Mouse (Mus musculus) lung, postnatal 0 days (tissue): ENCODE measurements around the gene Rgs16. TPM values are rescaled to one million over a fixed set of nuclear protein-coding genes. Genes with fewer than 3 reads are reported as not detected.

Source experiments
- ATAC-seq: fragments of 200-750 bp; cut with Nextera tagmentation; 2 replicates; pipeline ENCODE4 v1.8.0; 2017; ENCODE audit warnings: moderate library complexity
- DNase-seq: peaks from one replicate; pipeline ENCODE4 v3.0.0-alpha.2; 2016; ENCODE audit warnings: low spot score
- H3K27ac ChIP-seq: fragments of 300-500 bp; sonication (generic); 2 replicates; pipeline ENCODE4 v1.5.1; 2014; ENCODE audit warnings: antibody characterized with exemption, mild to moderate bottlenecking, low read length, mixed read lengths
- H3K27me3 ChIP-seq: fragments of 300-500 bp; sonication (generic); replicated peaks from 2 replicates; pipeline ENCODE4 v1.6.1; 2014; ENCODE audit warnings: low read length, mixed read lengths; ENCODE audit not compliant: insufficient read depth
- H3K36me3 ChIP-seq: fragments of 300-500 bp; sonication (generic); 2 replicates; pipeline ENCODE4 v1.6.1; 2014; ENCODE audit warnings: low read length, mixed read lengths; ENCODE audit not compliant: insufficient read depth
- H3K4me1 ChIP-seq: fragments of 300-500 bp; sonication (generic); 2 replicates; pipeline ENCODE4 v1.6.1; 2014; ENCODE audit warnings: antibody characterized with exemption, low read depth, low read length, mixed read lengths; ENCODE audit not compliant: insufficient read depth
- H3K4me2 ChIP-seq: fragments of 300-500 bp; sonication (generic); replicated peaks from 2 replicates; pipeline ENCODE4 v1.6.1; 2014; ENCODE audit warnings: low read depth, mild to moderate bottlenecking, low read length, moderate library complexity, mixed read lengths
- H3K4me3 ChIP-seq: fragments of 300-500 bp; sonication (generic); 2 replicates; pipeline ENCODE4 v1.5.1; 2014; ENCODE audit warnings: low read depth, low read length
- H3K9ac ChIP-seq: fragments of 300-500 bp; sonication (generic); replicated peaks from 2 replicates; pipeline ENCODE4 v1.6.1; 2014; ENCODE audit warnings: low read depth, mild to moderate bottlenecking
- H3K9me3 ChIP-seq: fragments of 300-500 bp; sonication (generic); 2 replicates; pipeline ENCODE4 v1.6.1; 2016; ENCODE audit warnings: low read length, mixed read lengths
- CTCF ChIP-seq: IDR thresholded peaks from 2 replicates; pipeline ENCODE4 v1.5.1; 2016; ENCODE audit warnings: antibody characterized with exemption, mild to moderate bottlenecking
- EP300 ChIP-seq: IDR thresholded peaks from 2 replicates; pipeline ENCODE4 v1.6.1; 2016; ENCODE audit warnings: antibody characterized with exemption, mild to moderate bottlenecking, control low read depth
- whole genome bisulfite sequencing: fragments of 180-500 bp; shearing (Covaris S2); extraction: QIAGEN DNeasy Blood & Tissue Kit; methylation state at CpG from one replicate; pipeline ENCODE4 v1.1.7; 2014; 5-methylcytosine and 5-hydroxymethylcytosine counted together
- polyA plus RNA-seq: library from polyadenylated mRNA; unstranded; fragments of >200 nt; fragmentation: Nextera tagmentation; extraction: Ambion mirVana; gene quantifications from 2 replicates; pipeline ENCODE4 v1.2.1, GENCODE M21; 2015

The Rgs16 gene
- polyA plus RNA-seq, 1 experiment from 2014 or later, result 3.8 TPM

DNA sequence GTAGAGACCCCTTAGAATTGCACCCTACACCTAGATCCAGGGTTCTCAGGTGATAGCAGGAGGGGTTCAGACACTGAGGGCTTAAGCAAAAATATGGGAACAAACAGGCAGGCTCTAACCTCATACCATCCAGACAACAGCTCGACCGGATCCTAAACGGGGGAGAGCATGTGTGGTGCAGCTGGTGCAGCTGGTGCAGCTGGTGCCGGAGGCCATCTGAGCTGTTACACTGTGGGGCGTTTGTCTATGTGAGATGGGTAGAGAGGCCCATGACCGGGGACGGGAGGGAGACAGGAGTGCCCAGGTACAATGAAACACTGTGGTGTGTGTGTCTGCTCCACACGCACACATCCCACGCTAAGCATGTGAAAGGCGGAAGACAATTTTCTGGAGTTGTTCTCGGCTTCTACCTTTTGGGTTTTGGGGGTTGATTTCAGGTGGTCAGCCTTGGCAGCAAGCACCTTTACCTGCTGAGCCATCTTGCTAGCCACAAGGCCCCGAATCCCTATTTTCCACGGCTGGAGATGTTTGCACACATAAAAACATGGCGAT, 6.0 kb downstream of the Rgs16 start:
- no peak overlapping the region for H3K4me3 ChIP-seq
- no peak overlapping the region for H3K9ac ChIP-seq
- H3K4me1 ChIP-seq, result peaks cover 10% of the 10 kb centered on the region; the same call in 1 of the 2 replicates
- no peak overlapping the region for H3K27ac ChIP-seq
- WGBS, result 80% methylated on average over 14 of the region's 14 CpGs
- no peaks in the 10 kb centered on the region for H3K36me3 ChIP-seq
- TF ChIP-seq CTCF, result no peak
- no peak overlapping the region for H3K4me2 ChIP-seq
- ATAC-seq (no peak), DNase-seq (no peak)
- no peaks in the 10 kb centered on the region for H3K9me3 ChIP-seq
- H3K27me3 ChIP-seq, result no peaks in the 10 kb centered on the region

DNA sequence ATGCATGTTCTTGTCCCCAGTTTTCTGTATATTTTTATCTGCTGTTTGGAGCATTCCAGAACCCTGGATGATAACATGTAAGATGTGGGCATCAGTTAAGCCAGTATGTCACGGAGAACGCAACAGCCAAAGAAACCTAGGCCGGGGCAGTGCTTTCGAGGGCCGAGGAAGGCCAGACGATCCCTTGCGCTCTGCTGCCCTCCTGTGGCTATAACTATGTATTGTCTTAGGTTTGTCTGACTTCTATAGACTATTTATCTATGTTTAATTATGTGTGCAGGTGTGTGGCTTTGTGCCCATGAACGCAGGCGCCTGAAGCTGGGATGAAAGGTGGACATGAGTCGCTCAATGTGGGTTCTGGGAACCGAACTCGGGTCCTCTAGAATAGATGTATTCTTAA, 6.6 kb downstream of the Rgs16 start:
- Histone ChIP-seq H3K36me3 (no peaks in the 10 kb centered on the region), H3K9me3 (no peaks in the 10 kb centered on the region), H3K4me3 (no peak overlapping the region), H3K4me1 (peaks cover 10% of the 10 kb centered on the region; the same call in 1 of the 2 replicates), H3K27ac (no peak overlapping the region), H3K9ac (no peak overlapping the region), H3K27me3 (no peaks in the 10 kb centered on the region), H3K4me2 (no peak overlapping the region)
- peak; percentile 92 for TF ChIP-seq CTCF
- 0 out of 2 replicates have a peak, but pooled peaks have one; percentile 9 for TF ChIP-seq EP300
- ATAC-seq, result no peak
- peak; percentile 87 for DNase-seq
- WGBS, result 4% methylated on average over 12 of the region's 12 CpGs

DNA sequence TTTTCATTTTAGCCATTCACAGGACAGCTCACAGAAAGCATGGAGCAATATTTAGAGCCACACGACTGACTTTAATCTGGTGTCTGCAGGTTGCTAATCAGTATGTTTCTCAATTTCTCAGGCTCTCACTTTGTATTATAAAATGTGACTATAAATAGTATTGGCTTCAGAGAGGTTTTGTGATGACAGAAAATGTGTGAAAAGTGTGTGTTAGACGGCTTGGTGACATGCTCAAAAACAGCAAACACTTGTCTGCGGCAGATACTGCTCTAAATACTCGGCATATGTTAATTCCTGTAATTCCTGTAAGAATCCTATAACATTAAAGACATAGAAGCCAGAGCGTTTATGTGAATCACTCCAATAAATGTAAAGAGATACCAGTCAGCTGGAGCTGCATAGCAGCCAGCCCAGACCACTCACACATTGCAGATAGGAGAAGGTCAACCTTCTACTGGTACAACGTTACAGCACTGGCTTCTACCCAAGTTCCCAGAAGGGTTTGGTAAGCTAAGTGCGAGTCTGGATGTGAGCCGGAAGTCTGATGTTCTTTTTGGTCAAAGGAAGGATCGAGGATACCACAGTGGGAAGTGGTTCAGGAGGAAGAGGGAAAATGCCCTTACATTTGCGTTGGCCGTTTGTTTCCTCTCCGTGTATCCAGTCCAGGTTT, 7.8 kb downstream of the Rgs16 start:
- H3K4me1 ChIP-seq, result peaks cover 10% of the 10 kb centered on the region; the same call in 1 of the 2 replicates
- ATAC-seq (peak; percentile 15; the same call in 1 of the 2 replicates), DNase-seq (peak; percentile 79)
- H3K36me3 ChIP-seq, result no peaks in the 10 kb centered on the region
- H3K4me2 ChIP-seq, result peak overlapping the region; percentile 65; the same call in 1 of the 2 replicates
- no peak overlapping the region for H3K9ac ChIP-seq
- 36% methylated on average over 12 of the region's 12 CpGs for WGBS
- H3K27me3 ChIP-seq, result no peaks in the 10 kb centered on the region
- H3K9me3 ChIP-seq, result no peaks in the 10 kb centered on the region
- TF ChIP-seq CTCF, result no peak
- no peak overlapping the region for H3K4me3 ChIP-seq
- H3K27ac ChIP-seq, result peak overlapping the region; percentile 86

- Histone ChIP-seq H3K4me1 (peaks cover 10% of the 10 kb centered on the region; the same call in 1 of the 2 replicates), H3K36me3 (no peaks in the 10 kb centered on the region), H3K9me3 (no peaks in the 10 kb centered on the region), H3K27ac (peak overlapping the region; percentile 86), H3K27me3 (no peaks in the 10 kb centered on the region), H3K4me3 (peak overlapping the region; percentile 37), H3K9ac (no peak overlapping the region), H3K4me2 (peak overlapping the region; percentile 65)
- ATAC-seq, result peak; percentile 30
- WGBS, result 0% methylated on average over 1 of the region's 1 CpGs
- TF ChIP-seq EP300, result no peak
- TF ChIP-seq CTCF, result no peak; the same call in 1 of the 2 replicates
- peak; percentile 77 for DNase-seq
Measured at GRCm38 (mm10) chr1:153748549-153748948, 8.4 kb downstream of the Rgs16 start.

- Histone ChIP-seq H3K36me3 (no peaks in the 10 kb centered on the region), H3K27ac (peak within 1 kb of the TSS; percentile 86), H3K4me1 (peaks cover 10% of the 10 kb centered on the region; the same call in 1 of the 2 replicates), H3K27me3 (no peaks in the 10 kb centered on the region), H3K4me2 (peak within 1 kb of the TSS; percentile 65), H3K9ac (peak within 1 kb of the TSS; percentile 36), H3K9me3 (no peaks in the 10 kb centered on the region), H3K4me3 (peak within 1 kb of the TSS; percentile 37)
- WGBS, result under 1% methylated on average over 18 of the region's 18 CpGs
- peak; percentile 95 for DNase-seq
- TF ChIP-seq EP300 (peak; percentile 85), CTCF (peak; percentile 91)
- ATAC-seq, result peak; percentile 63
Measured at GRCm38 (mm10) chr1:153749211-153749801, 9.2 kb downstream of the Rgs16 start, which contains the start of gene Rnasel. Rnasel (plus strand) TSS chr1:153749426.

- H3K36me3 ChIP-seq, result no peaks in the 10 kb centered on the region
- ATAC-seq, result no peak
- no peaks in the 10 kb centered on the region for H3K9me3 ChIP-seq
- no peak for TF ChIP-seq CTCF
- H3K9ac ChIP-seq, result no peak overlapping the region
- H3K4me3 ChIP-seq, result peak overlapping the region; percentile 37
- H3K4me2 ChIP-seq, result peak overlapping the region; percentile 65
- no peak for DNase-seq
- WGBS, result 38% methylated on average over 6 of the region's 6 CpGs
- H3K27ac ChIP-seq, result peak overlapping the region; percentile 86; the same call in 1 of the 2 replicates
- H3K27me3 ChIP-seq, result no peaks in the 10 kb centered on the region
- peaks cover 10% of the 10 kb centered on the region; the same call in 1 of the 2 replicates for H3K4me1 ChIP-seq
Measured at GRCm38 (mm10) chr1:153750054-153750453, 9.9 kb downstream of the Rgs16 start.
